ENCODE assay signal across 7 mouse cellular contexts in the genomic region with DNA sequence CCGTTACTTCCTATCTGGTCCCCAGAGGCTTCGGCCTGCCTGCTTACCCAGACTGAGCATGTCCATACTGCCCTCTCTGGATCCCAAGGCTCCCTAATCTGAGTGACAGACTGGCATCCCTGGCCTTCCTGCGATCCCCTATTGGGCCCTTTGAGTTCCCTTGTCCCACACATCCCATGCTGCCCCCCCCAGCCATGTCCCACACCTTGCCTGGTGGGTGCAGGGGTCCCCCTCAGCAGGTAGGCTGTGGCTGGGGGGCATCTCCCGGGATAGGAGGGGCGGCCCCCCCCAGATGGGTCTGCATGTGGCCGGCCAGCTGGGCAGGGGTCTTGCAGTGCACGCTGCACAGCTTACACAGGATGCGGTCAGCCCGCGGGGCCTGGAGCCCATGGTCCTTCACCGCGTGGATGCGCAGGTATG. TPM values are rescaled to one million over a fixed set of nuclear protein-coding genes. Genes with fewer than 3 reads are reported as not detected.
DNase-seq lines count a peak whose midpoint lies in the region; ATAC-seq and TF ChIP-seq lines count a peak whose summit lies in the region.

No protein-coding gene starts in this region.

- TF ChIP-seq CTCF in lung, adult 2 months (IDR thresholded peaks at IDR 0.05; ENCODE audit: insufficient read depth, low read length) = no peak

- peaks cover 72% of the 10 kb centered on the region for H3K4me1 ChIP-seq in lung, embryonic 15.5 days
- H3K4me1 ChIP-seq in lung, adult 2 months (ENCODE audit: control insufficient read depth, insufficient read depth, low read length) = peaks cover 10% of the 10 kb centered on the region; the same call in 1 of the 2 replicates
- H3K4me1 ChIP-seq in embryonic facial prominence, embryonic 13.5 days = peaks cover 73% of the 10 kb centered on the region
- peaks cover 77% of the 10 kb centered on the region for H3K4me1 ChIP-seq in midbrain, embryonic 12.5 days

- no peak for ATAC-seq in lung, embryonic 15.5 days (ENCODE audit: borderline replicate concordance, extremely low read depth, low FRiP score, low TSS enrichment)
- ATAC-seq in embryonic facial prominence, embryonic 13.5 days (ENCODE audit: insufficient number of reproducible peaks, insufficient read depth, low FRiP score, low TSS enrichment, low read depth) = no peak
- no peak for ATAC-seq in midbrain, embryonic 12.5 days (ENCODE audit: low FRiP score, low read depth)

- peaks cover 26% of the 10 kb centered on the region for H3K36me3 ChIP-seq in lung, embryonic 15.5 days
- H3K36me3 ChIP-seq in embryonic facial prominence, embryonic 13.5 days = peaks cover 31% of the 10 kb centered on the region
- H3K36me3 ChIP-seq in midbrain, embryonic 12.5 days = peaks cover 30% of the 10 kb centered on the region

- H3K27me3 ChIP-seq in lung, embryonic 15.5 days = no peaks in the 10 kb centered on the region
- H3K27me3 ChIP-seq in embryonic facial prominence, embryonic 13.5 days = no peaks in the 10 kb centered on the region
- no peaks in the 10 kb centered on the region for H3K27me3 ChIP-seq in midbrain, embryonic 12.5 days

- TF ChIP-seq POLR2A in lung, adult 2 months (IDR thresholded peaks at IDR 0.05; ENCODE audit: borderline replicate concordance, extremely low read depth, low read depth, low read length) = no peak

- peak overlapping the region; percentile 98 for H3K9ac ChIP-seq in lung, embryonic 15.5 days
- peak overlapping the region; percentile 99 for H3K9ac ChIP-seq in embryonic facial prominence, embryonic 13.5 days
- peak overlapping the region; percentile 100 for H3K9ac ChIP-seq in midbrain, embryonic 12.5 days (replicated peaks)

- H3K4me2 ChIP-seq in lung, embryonic 15.5 days = peak overlapping the region; percentile 80
- peak overlapping the region; percentile 97 for H3K4me2 ChIP-seq in embryonic facial prominence, embryonic 13.5 days
- peak overlapping the region; percentile 98 for H3K4me2 ChIP-seq in midbrain, embryonic 12.5 days (replicated peaks)

- H3K4me3 ChIP-seq in lung, embryonic 15.5 days = peak overlapping the region; percentile 86
- no peak overlapping the region for H3K4me3 ChIP-seq in lung, adult 2 months (replicated peaks; ENCODE audit: extremely low read depth, low read depth, low read length)
- H3K4me3 ChIP-seq in embryonic facial prominence, embryonic 13.5 days = peak overlapping the region; percentile 72
- H3K4me3 ChIP-seq in midbrain, embryonic 12.5 days = peak overlapping the region; percentile 98

- no peak overlapping the region for H3K27ac ChIP-seq in lung, embryonic 15.5 days
- no peak overlapping the region; the same call in 1 of the 2 replicates for H3K27ac ChIP-seq in embryonic facial prominence, embryonic 13.5 days
- peak overlapping the region; percentile 99 for H3K27ac ChIP-seq in midbrain, embryonic 12.5 days (replicated peaks)

- no peak for DNase-seq in lung, adult 2 months
- peak; percentile 7 for DNase-seq in heart, postnatal 4 days
- DNase-seq in left cerebral cortex, adult 8-10 months (ENCODE audit: low spot score in 2 of 2) = no peak
- no peak for DNase-seq in frontal cortex, postnatal 14 days (ENCODE audit: low spot score in 2 of 2)

- H3K9me3 ChIP-seq in lung, embryonic 15.5 days = no peaks in the 10 kb centered on the region
- no peaks in the 10 kb centered on the region for H3K9me3 ChIP-seq in embryonic facial prominence, embryonic 13.5 days
- no peaks in the 10 kb centered on the region for H3K9me3 ChIP-seq in midbrain, embryonic 12.5 days

- 71% methylated on average over 13 of the region's 13 CpGs for WGBS in lung, embryonic 15.5 days
- 73% methylated on average over 13 of the region's 13 CpGs for WGBS in lung, adult 2 months
- 75% methylated on average over 12 of the region's 13 CpGs for WGBS in embryonic facial prominence, embryonic 13.5 days
- WGBS in midbrain, embryonic 12.5 days = 74% methylated on average over 13 of the region's 13 CpGs

RNA-seq across cellular contexts. Expression of a gene that starts 2.3 kb away (rescaled TPM):
- 3.0 and 3.9 TPM in 2 replicates for polyA plus RNA-seq in lung, embryonic 15.5 days (2015; fragmentation: Nextera tagmentation; extraction: Ambion mirVana)
- polyA plus RNA-seq in lung, adult 2 months (2012; rRNA removed) = 8.1 and 9.8 TPM in 2 replicates
- polyA plus RNA-seq in embryonic facial prominence, embryonic 13.5 days (2015; fragmentation: Nextera tagmentation; extraction: Ambion mirVana) = 13.1 and 16.9 TPM in 2 replicates
- total RNA-seq in heart, postnatal 4 days (2021) = 1 to 10 TPM; 1.6 to 2.0 TPM
- polyA plus RNA-seq in midbrain, embryonic 12.5 days (2016; fragmentation: Nextera tagmentation; extraction: Ambion mirVana) = 4.3 and 5.5 TPM in 2 replicates
- 100 to 1,000 TPM; 191 to 225 (median 213) TPM for total RNA-seq in left cerebral cortex, adult 8-10 months (2022)

RNA-seq across cellular contexts. Expression of a gene that starts 2.4 kb away (rescaled TPM):
- polyA plus RNA-seq in lung, embryonic 15.5 days (2015; fragmentation: Nextera tagmentation; extraction: Ambion mirVana) = 23.7 and 46.1 TPM in 2 replicates
- polyA plus RNA-seq in lung, adult 2 months (2012; rRNA removed) = 26.5 and 38.8 TPM in 2 replicates
- 83.4 and 89.6 TPM in 2 replicates for polyA plus RNA-seq in embryonic facial prominence, embryonic 13.5 days (2015; fragmentation: Nextera tagmentation; extraction: Ambion mirVana)
- 10 to 100 TPM; 10.0 to 18.2 TPM for total RNA-seq in heart, postnatal 4 days (2021)
- 56.8 and 66.8 TPM in 2 replicates for polyA plus RNA-seq in midbrain, embryonic 12.5 days (2016; fragmentation: Nextera tagmentation; extraction: Ambion mirVana)
- 10 to 100 TPM; 35.5 to 49.5 (median 45.3) TPM for total RNA-seq in left cerebral cortex, adult 8-10 months (2022)

RNA-seq across cellular contexts. Expression of a gene that starts 3.6 kb away (rescaled TPM):
- polyA plus RNA-seq in lung, embryonic 15.5 days (2015; fragmentation: Nextera tagmentation; extraction: Ambion mirVana) = 73.0 and 73.3 TPM in 2 replicates
- 131 and 194 TPM in 2 replicates for polyA plus RNA-seq in lung, adult 2 months (2012; rRNA removed)
- 63.6 and 73.0 TPM in 2 replicates for polyA plus RNA-seq in embryonic facial prominence, embryonic 13.5 days (2015; fragmentation: Nextera tagmentation; extraction: Ambion mirVana)
- total RNA-seq in heart, postnatal 4 days (2021) = 100 to 1,000 TPM; 152 TPM
- polyA plus RNA-seq in midbrain, embryonic 12.5 days (2016; fragmentation: Nextera tagmentation; extraction: Ambion mirVana) = 118 and 133 TPM in 2 replicates
- 100 to 1,000 TPM; 167 to 197 (median 191) TPM for total RNA-seq in left cerebral cortex, adult 8-10 months (2022)

RNA-seq across cellular contexts. Expression of a gene that starts 6.1 kb away (rescaled TPM):
- polyA plus RNA-seq in lung, embryonic 15.5 days (2015; fragmentation: Nextera tagmentation; extraction: Ambion mirVana) = 63.5 and 86.1 TPM in 2 replicates
- polyA plus RNA-seq in lung, adult 2 months (2012; rRNA removed) = 5.7 and 7.5 TPM in 2 replicates
- 50.4 and 53.7 TPM in 2 replicates for polyA plus RNA-seq in embryonic facial prominence, embryonic 13.5 days (2015; fragmentation: Nextera tagmentation; extraction: Ambion mirVana)
- 10 to 100 TPM; 10.4 to 14.8 TPM for total RNA-seq in heart, postnatal 4 days (2021)
- 53.1 and 65.0 TPM in 2 replicates for polyA plus RNA-seq in midbrain, embryonic 12.5 days (2016; fragmentation: Nextera tagmentation; extraction: Ambion mirVana)
- 10 to 100 TPM; 13.2 to 34.8 (median 28.4) TPM for total RNA-seq in left cerebral cortex, adult 8-10 months (2022)

RNA-seq across cellular contexts. Expression of a gene that starts 7.0 kb away (rescaled TPM):
- not detected in 2 replicates for polyA plus RNA-seq in lung, embryonic 15.5 days (2015; fragmentation: Nextera tagmentation; extraction: Ambion mirVana)
- polyA plus RNA-seq in lung, adult 2 months (2012; rRNA removed) = 2.6 and 2.8 TPM in 2 replicates
- polyA plus RNA-seq in embryonic facial prominence, embryonic 13.5 days (2015; fragmentation: Nextera tagmentation; extraction: Ambion mirVana) = 0.47 TPM in 1 of 2 replicates, not detected in the other
- 1 to 10 TPM; 1.2 to 1.9 TPM for total RNA-seq in heart, postnatal 4 days (2021)
- polyA plus RNA-seq in midbrain, embryonic 12.5 days (2016; fragmentation: Nextera tagmentation; extraction: Ambion mirVana) = 0.32 and 0.39 TPM in 2 replicates
- 1 to 10 TPM in 1 of 4 experiments, not detected in 3; 2.5 TPM for total RNA-seq in left cerebral cortex, adult 8-10 months (2022)
